Mouse (Mus musculus): ENCODE measurements at regions not wholly inside any gene's neighbourhood (a gene's known extent, or its start where the extent isn't known, plus 50 kb on each side); places are given as distances from the start of the nearest gene placed in this dataset.

GRCm38 (mm10) chr2:50589195-50589594 is 292.6 kb upstream of the Mmadhc start:
- DNase-seq = no peak

GRCm38 (mm10) chr2:50588652-50589051 is 292.1 kb upstream of the Mmadhc start:
- no peak for DNase-seq

GRCm38 (mm10) chr2:50586321-50587050 is 289.9 kb upstream of the Mmadhc start:
- DNase-seq = no peak

- peak; percentile 21 for DNase-seq
Measured at GRCm38 (mm10) chr2:50579620-50580019, 283.0 kb upstream of the Mmadhc start.

GRCm38 (mm10) chr2:50578278-50579043 is 281.9 kb upstream of the Mmadhc start:
- DNase-seq = peak; percentile 26

- DNase-seq = no peak
Measured at GRCm38 (mm10) chr2:50577736-50578135, 281.1 kb upstream of the Mmadhc start.

- no peak for DNase-seq
Measured at GRCm38 (mm10) chr2:50573455-50573854, 276.9 kb upstream of the Mmadhc start.

GRCm38 (mm10) chr2:50571021-50571420 is 274.4 kb upstream of the Mmadhc start:
- no peak for DNase-seq

GRCm38 (mm10) chr2:50569502-50570285 is 273.1 kb upstream of the Mmadhc start:
- DNase-seq = no peak

GRCm38 (mm10) chr2:50568777-50569501 is 272.3 kb upstream of the Mmadhc start:
- DNase-seq = no peak

GRCm38 (mm10) chr2:50567542-50567941 is 270.9 kb upstream of the Mmadhc start:
- no peak for DNase-seq

GRCm38 (mm10) chr2:50554031-50554430 is 257.4 kb upstream of the Mmadhc start:
- DNase-seq = no peak

GRCm38 (mm10) chr2:50552437-50552836 is 255.8 kb upstream of the Mmadhc start:
- DNase-seq = no peak

- DNase-seq = no peak
Measured at GRCm38 (mm10) chr2:50549871-50550270, 253.3 kb upstream of the Mmadhc start.

GRCm38 (mm10) chr2:50539741-50540441 is 243.3 kb upstream of the Mmadhc start:
- no peak for DNase-seq

- DNase-seq = no peak
Measured at GRCm38 (mm10) chr2:50538068-50538467, 241.5 kb upstream of the Mmadhc start.

GRCm38 (mm10) chr2:50535085-50535878 is 238.7 kb upstream of the Mmadhc start:
- no peak for DNase-seq

- DNase-seq = no peak
Measured at GRCm38 (mm10) chr2:50533702-50534101, 237.1 kb upstream of the Mmadhc start.

GRCm38 (mm10) chr2:50527425-50527824 is 230.8 kb upstream of the Mmadhc start:
- no peak for DNase-seq

- no peak for DNase-seq
Measured at GRCm38 (mm10) chr2:50524838-50525615, 228.4 kb upstream of the Mmadhc start.
